ENCODE assay signal across 16 mouse cellular contexts in the genomic region with DNA sequence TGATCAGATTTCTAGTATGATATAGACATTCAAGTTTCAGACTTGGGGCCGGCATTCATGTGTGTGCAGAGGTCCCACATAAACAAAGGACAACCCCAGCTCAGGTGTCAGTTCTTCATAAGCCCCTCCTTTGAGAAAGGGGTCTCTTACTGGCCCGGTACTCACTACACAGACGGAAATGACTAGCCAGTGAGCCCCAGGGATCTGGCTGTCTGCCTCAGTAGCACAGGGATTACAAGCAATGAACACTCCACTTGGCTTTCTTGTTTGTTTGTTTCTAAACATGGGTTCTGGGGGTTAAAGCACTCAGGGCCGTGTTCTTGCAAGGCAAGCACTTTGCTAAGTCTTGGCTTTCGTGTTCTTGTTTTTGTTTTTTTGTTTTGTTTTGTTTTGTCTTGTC.
"Had no signal": no experiment of that assay in that cellular context is flagged by ENCODE, and none has a peak within 500 bp of the region (broad histone marks: within the 10 kb centered on the region; RNA-seq: fewer than 3 reads in every experiment).

No protein-coding gene starts in this region.

- H3K27ac ChIP-seq: neural tube, embryonic 13.5 days; neural tube, embryonic 15.5 days; stomach, embryonic 15.5 days; stomach, postnatal 0 days had no signal

- DNase-seq: retina, postnatal 1 day; right cerebral cortex, adult 18-20 months; right cerebral cortex, postnatal 14 days; right cerebral cortex, postnatal 25 days; right cerebral cortex, postnatal 4 days; spleen, adult 18-20 months; thymus, adult 18-20 months; thymus, adult 2 months; thymus, postnatal 14 days; thymus, postnatal 25 days; thymus, postnatal 36 days; thymus, postnatal 4 days had no signal

- H3K4me3 ChIP-seq: neural tube, embryonic 13.5 days; neural tube, embryonic 15.5 days; stomach, embryonic 15.5 days had no signal
